Mouse (Mus musculus) ES-Bruce4 (cell line): Measurements from ENCODE around the gene Smim15. TPM values are rescaled to one million over a fixed set of nuclear protein-coding genes. Genes with fewer than 3 reads are reported as not detected.

Experiments used
- H3K27ac ChIP-seq: 2 replicates; pipeline ENCODE4 v1.5.1; 2012; ENCODE audit warnings: low read length, inconsistent platforms; ENCODE audit not compliant: insufficient read depth
- H3K27me3 ChIP-seq: 2 replicates; pipeline ENCODE4 v1.6.1; 2012; ENCODE audit warnings: mild to moderate bottlenecking, low read length, inconsistent platforms; ENCODE audit not compliant: control insufficient read depth, poor library complexity, insufficient read depth, severe bottlenecking
- H3K36me3 ChIP-seq: 2 replicates; pipeline ENCODE4 v1.6.1; 2012; ENCODE audit warnings: inconsistent platforms, mild to moderate bottlenecking, low read length, moderate library complexity; ENCODE audit not compliant: control insufficient read depth, poor library complexity, insufficient read depth, severe bottlenecking
- H3K4me1 ChIP-seq: one replicate; pipeline ENCODE4 v1.8.1; 2011; ENCODE audit warnings: low read length; ENCODE audit not compliant: control insufficient read depth, insufficient read depth
- H3K4me3 ChIP-seq: 2 replicates; pipeline ENCODE4 v1.5.1; 2011; ENCODE audit warnings: low read depth, mild to moderate bottlenecking, low read length
- H3K9ac ChIP-seq: 2 replicates; pipeline ENCODE4 v1.6.1; 2012; ENCODE audit warnings: low read depth, mild to moderate bottlenecking, inconsistent platforms; ENCODE audit not compliant: poor library complexity, severe bottlenecking
- H3K9me3 ChIP-seq: replicated peaks from 2 replicates; pipeline ENCODE4 v1.6.1; 2012; ENCODE audit warnings: mild to moderate bottlenecking, low read length, inconsistent platforms; ENCODE audit not compliant: control insufficient read depth, poor library complexity, insufficient read depth, severe bottlenecking
- CTCF ChIP-seq: IDR thresholded peaks from one replicate; pipeline ENCODE4 v1.8.1; 2011; ENCODE audit warnings: low read depth, low read length
- EP300 ChIP-seq: IDR thresholded peaks from 2 replicates; pipeline ENCODE4 v1.6.1; 2011; ENCODE audit warnings: low read depth, low read length; ENCODE audit not compliant: insufficient read depth
- POLR2A ChIP-seq: IDR thresholded peaks from one replicate; pipeline ENCODE4 v1.8.1; 2011; ENCODE audit warnings: low read length; ENCODE audit not compliant: insufficient read depth
- polyA plus RNA-seq: library from polyadenylated mRNA; stranded (reverse); fragments of >200 nt; gene quantifications from 2 replicates; pipeline ENCODE4 v1.2.4, GENCODE M21; 2011; ENCODE audit warnings: low read depth; ENCODE audit not compliant: missing spikeins, insufficient read depth, insufficient read length

The Smim15 gene
- polyA plus RNA-seq = 101 TPM in 2 replicates

DNA sequence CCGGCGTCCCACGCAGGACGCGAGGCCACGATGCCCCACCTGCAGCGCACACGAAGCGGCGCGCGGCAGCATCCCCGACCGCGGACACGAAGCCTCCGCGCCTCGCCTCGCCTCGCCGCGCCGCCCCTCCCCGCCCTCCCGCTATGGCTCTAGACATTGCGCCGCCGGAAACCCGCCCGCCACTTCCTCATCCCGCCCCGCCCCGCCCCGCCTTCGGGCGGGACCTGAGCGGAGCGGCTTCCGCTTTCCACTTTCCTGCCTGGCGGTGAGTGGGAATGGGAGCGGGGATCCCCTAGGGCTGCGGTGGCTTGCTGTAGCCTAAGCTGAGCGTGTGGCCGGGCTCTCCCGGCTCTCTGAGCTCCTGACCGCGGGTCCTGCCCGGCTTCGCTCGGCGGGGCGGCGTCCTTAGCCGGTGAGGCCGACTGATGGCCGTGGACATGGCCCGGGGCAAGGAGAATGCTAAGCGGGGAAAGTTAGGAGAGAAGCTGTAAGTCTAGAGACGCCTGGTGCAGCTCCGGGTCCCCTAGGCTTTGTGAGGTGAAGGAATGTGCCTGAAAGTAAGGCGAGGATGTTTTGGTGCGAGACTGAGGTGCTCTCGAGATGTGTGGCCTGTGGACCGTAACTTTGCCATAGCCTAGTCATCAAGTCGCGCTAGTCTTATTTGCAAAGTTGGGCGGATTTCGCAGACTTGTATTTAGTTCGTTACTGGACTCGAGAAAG is at the start of gene Smim15:
Smim15 (plus strand) TSS at position 225 of the 720 bp plus-strand sequence.
- peak within 1 kb of the TSS; percentile 89 for H3K9ac ChIP-seq
- H3K27me3 ChIP-seq = no peaks in the 10 kb centered on the region
- TF ChIP-seq CTCF (no peak), POLR2A (peak; percentile 78), EP300 (no peak)
- H3K36me3 ChIP-seq = peaks cover 22% of the 10 kb centered on the region
- peak within 1 kb of the TSS; percentile 80 for H3K27ac ChIP-seq
- H3K9me3 ChIP-seq = no peaks in the 10 kb centered on the region
- H3K4me3 ChIP-seq = peak within 1 kb of the TSS; percentile 100
- H3K4me1 ChIP-seq = peaks cover 4% of the 10 kb centered on the region

DNA sequence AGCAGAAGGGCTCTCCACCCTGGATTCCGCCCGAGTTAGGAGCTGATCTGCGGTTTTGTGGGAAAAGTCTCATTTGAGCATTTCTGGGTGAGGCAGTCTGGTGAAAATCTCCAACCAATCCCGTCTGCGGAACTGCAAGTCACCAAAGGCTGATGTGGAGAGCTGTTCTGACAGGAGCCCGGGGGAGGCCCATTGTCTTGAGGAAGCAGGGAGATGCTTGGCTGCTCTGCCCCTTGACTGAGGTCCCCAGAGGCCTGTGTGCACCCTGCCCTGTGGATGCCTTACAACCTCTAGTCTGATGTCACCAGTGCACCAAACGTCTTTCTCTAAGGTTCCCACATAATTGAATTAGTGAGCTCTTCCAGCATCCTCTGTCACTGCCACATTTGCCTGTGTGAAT is 49.0 kb upstream of the Smim15 start:
- H3K4me1 ChIP-seq = no peaks in the 10 kb centered on the region
- H3K9me3 ChIP-seq = no peaks in the 10 kb centered on the region
- TF ChIP-seq POLR2A (no peak), CTCF (no peak), EP300 (no peak)
- no peak overlapping the region for H3K27ac ChIP-seq
- H3K27me3 ChIP-seq = no peaks in the 10 kb centered on the region
- H3K36me3 ChIP-seq = no peaks in the 10 kb centered on the region
- no peak overlapping the region for H3K9ac ChIP-seq
- no peak overlapping the region for H3K4me3 ChIP-seq

DNA sequence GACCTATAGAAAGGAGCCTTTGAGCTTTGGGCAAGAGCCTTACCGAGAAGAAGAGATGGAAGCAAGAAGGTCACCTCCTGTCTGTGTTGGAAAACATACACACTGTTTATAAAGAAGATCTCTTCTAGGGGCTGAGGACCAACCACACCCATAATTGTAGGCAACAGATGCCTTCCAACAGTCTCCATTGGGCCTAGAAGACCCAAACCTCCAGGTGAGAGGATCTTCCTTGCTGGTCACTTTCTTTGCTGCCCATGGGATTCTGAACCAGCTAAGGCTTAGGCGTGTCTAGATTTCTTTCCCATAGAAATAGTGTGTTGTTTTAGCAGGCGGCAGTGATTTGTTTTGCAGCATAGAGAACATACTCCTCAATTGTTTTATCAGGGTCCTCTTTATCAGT is 47.9 kb upstream of the Smim15 start:
- H3K4me1 ChIP-seq = no peaks in the 10 kb centered on the region
- H3K27me3 ChIP-seq = no peaks in the 10 kb centered on the region
- H3K36me3 ChIP-seq = no peaks in the 10 kb centered on the region
- no peak overlapping the region for H3K4me3 ChIP-seq
- TF ChIP-seq CTCF = no peak
- TF ChIP-seq POLR2A = no peak
- TF ChIP-seq EP300 = no peak
- H3K27ac ChIP-seq = no peak overlapping the region
- no peak overlapping the region for H3K9ac ChIP-seq
- no peaks in the 10 kb centered on the region for H3K9me3 ChIP-seq

DNA sequence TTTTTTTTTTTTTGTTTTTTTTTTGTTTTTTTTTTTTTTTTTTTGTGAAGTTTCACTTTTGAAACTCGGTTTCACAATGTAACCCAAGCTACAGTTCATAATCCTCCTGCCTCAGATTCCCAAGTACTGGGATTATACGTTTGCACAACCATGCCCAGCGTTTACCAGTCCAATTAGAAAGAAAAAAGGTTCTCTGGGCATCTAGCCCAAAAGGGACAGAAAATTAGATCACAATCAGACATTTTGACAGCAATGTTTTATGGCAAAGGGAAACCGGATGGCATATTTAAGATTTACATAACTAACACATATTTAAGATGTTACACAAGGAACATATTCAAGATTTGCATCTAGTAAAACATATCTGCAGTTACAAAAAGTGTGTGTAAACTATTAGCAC is 36.4 kb upstream of the Smim15 start:
- Histone ChIP-seq H3K9me3 (peaks cover 15% of the 10 kb centered on the region), H3K4me3 (no peak overlapping the region), H3K36me3 (no peaks in the 10 kb centered on the region), H3K27me3 (no peaks in the 10 kb centered on the region), H3K27ac (no peak overlapping the region), H3K9ac (no peak overlapping the region), H3K4me1 (no peaks in the 10 kb centered on the region)
- TF ChIP-seq POLR2A (no peak), EP300 (no peak), CTCF (no peak)

DNA sequence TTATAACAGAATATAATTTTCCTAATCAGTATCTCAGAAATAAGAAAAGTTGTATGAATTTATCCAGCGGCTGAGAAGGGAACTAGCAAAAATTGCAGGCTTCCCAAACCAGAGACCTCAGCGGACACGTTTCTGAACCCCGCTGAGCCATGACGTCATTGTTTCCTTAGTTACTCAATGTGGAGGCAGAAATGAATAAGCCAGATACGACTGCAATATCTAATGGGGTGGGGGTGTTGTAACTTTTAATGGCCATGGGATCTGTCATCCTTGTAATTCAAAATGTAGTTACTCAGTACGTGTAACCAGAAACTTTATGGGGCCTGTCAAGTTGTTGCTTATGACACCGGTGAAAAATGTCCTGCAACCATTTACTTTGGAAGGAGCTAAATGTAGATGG is 31.1 kb upstream of the Smim15 start:
- Histone ChIP-seq H3K27me3 (no peaks in the 10 kb centered on the region), H3K4me1 (no peaks in the 10 kb centered on the region), H3K9ac (no peak overlapping the region), H3K4me3 (no peak overlapping the region), H3K36me3 (no peaks in the 10 kb centered on the region), H3K27ac (no peak overlapping the region), H3K9me3 (peaks cover 5% of the 10 kb centered on the region; the same call in 1 of the 2 replicates)
- TF ChIP-seq EP300 (no peak), POLR2A (no peak), CTCF (no peak)

DNA sequence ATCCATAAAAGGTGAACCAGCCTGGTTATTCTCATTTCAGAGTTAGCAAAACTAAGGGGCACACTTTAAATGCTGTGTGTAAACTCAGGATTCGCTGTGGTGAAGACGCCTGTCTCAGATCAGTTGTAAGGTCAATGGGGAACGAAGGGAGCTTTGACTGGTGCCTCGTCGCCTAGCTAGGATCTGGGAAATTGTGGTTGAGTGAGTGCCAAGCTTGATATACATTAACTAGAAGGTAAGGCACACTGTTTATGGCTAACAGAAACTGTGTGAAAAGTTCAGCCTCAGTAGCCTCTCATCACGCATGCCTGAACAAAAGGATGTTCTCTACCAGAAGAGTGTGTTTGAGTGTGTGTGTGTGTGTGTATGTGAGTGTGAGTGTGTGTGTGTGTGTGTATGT is 30.4 kb upstream of the Smim15 start:
- Histone ChIP-seq H3K4me1 (no peaks in the 10 kb centered on the region), H3K27ac (no peak overlapping the region), H3K36me3 (no peaks in the 10 kb centered on the region), H3K9me3 (0 out of 2 replicates have a peak, but pooled peaks cover 3% of the 10 kb centered on the region), H3K9ac (no peak overlapping the region), H3K4me3 (no peak overlapping the region), H3K27me3 (no peaks in the 10 kb centered on the region)
- no peak for TF ChIP-seq POLR2A
- TF ChIP-seq CTCF = no peak
- no peak for TF ChIP-seq EP300
